Mouse (Mus musculus) ES-Bruce4 (cell line): ENCODE data around the gene Snrpc.

Experiments used
- CTCF ChIP-seq: IDR thresholded peaks from one replicate; pipeline ENCODE4 v1.8.1; 2011; ENCODE audit warnings: low read depth, low read length
- POLR2A ChIP-seq: IDR thresholded peaks from one replicate; pipeline ENCODE4 v1.8.1; 2011; ENCODE audit warnings: low read length; ENCODE audit not compliant: insufficient read depth

GRCm38 (mm10) chr17:27790976-27791375, 47.0 kb upstream of the Snrpc start:
- TF ChIP-seq POLR2A (no peak), CTCF (no peak)
